Mouse (Mus musculus): ENCODE measurements around the gene Ttc7b. TPM values are rescaled to one million over a fixed set of nuclear protein-coding genes. Genes with fewer than 3 reads are reported as not detected.

The Ttc7b gene
- polyA plus RNA-seq, 1 experiment from 2014 or later, result 7.0 TPM

DNA sequence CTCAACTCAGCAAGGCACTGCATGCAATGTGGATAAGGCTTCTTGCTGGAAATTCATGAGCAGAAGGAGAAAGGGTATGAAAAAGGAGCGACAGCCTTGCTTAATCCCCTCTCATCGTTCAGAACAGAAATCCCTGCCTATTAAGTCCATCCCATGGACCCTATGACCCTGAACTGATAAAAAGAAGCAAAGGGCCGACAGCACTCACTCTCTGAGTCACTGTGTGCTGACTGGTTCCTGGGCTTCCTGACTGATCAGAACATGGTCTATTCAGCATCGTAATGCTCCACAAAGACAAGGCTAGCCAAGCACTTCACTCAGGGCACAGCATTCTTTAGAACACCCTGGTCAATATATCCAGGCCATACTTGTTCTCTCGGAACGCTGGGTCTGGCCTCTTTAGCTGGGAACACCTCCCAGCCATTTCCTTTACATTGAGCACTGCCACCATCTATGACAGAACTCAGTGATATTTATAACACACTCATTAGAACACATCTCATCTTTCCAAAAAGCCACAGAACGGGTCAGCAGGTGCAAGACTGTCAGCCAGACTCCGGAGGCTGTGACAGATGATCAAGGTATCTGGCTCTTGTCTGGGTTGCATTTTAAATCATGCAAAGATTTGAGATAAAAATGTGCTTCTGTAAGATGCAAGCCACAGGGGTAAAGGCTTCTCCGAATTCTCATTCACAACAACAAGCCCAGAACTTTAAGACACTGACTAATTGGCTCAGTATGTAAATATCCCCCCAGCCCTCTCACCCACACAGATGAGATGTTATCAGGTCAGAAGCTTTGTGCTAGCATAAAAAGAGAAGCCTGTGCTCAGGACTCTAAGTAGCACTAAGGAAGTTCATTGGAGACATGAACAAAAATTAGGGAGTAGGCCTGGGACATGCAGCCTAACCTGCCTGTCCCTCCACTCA, 100.4 kb downstream of the Ttc7b start:
- H3K4me3 ChIP-seq (ENCODE audit: low read depth, low read length), result no peak overlapping the region

DNA sequence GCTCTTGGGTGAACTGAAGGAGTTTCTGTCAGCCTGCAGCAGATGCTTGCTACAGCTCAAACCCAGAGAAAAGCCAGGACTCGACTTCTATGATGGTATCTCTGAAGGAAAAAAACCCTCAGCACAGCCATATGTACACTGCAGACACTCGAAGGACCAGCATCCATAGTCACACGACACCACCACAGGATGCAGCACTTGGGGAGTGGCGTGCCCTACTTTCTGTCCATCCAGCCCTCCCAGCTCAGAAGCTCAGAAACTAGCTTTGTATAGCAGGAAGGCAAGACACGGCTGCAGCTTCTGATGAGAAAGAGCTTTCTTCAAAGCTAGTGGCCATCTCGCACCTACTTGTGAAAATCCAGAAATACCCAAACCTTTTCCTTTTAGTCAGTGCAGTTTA, 104.8 kb downstream of the Ttc7b start:
- Histone ChIP-seq H3K9ac (ENCODE audit: low read length) (no peak overlapping the region), H3K27me3 (ENCODE audit: control insufficient read depth, insufficient read depth, low read length) (no peaks in the 10 kb centered on the region), H3K4me2 (ENCODE audit: low read depth, severe bottlenecking) (no peak overlapping the region), H3K4me3 (ENCODE audit: low read depth, low read length) (no peak overlapping the region), H3K27ac (replicated peaks; ENCODE audit: low read depth, low read length) (no peak overlapping the region), H3K36me3 (ENCODE audit: control insufficient read depth, insufficient read depth, low read length) (0 out of 2 replicates have a peak, but pooled peaks cover 2% of the 10 kb centered on the region), H3K4me1 (ENCODE audit: control insufficient read depth, insufficient read depth, low read length) (no peaks in the 10 kb centered on the region), H3K9me3 (ENCODE audit: control insufficient read depth, low read length) (no peaks in the 10 kb centered on the region)
- ATAC-seq (ENCODE audit: insufficient number of reproducible peaks, low FRiP score, low TSS enrichment, low read depth), result no peak
- WGBS, result 56% methylated on average over 6 of the region's 6 CpGs
- no peak for DNase-seq (ENCODE audit: low spot score)

More for the DNA sequence above, 100.4 kb downstream of the Ttc7b start:
- Histone ChIP-seq H3K4me2 (ENCODE audit: low read depth, severe bottlenecking) (no peak overlapping the region), H3K36me3 (ENCODE audit: control insufficient read depth, insufficient read depth, low read length) (no peaks in the 10 kb centered on the region), H3K27ac (replicated peaks; ENCODE audit: low read depth, low read length) (no peak overlapping the region), H3K9me3 (ENCODE audit: control insufficient read depth, low read length) (no peaks in the 10 kb centered on the region), H3K4me1 (ENCODE audit: control insufficient read depth, insufficient read depth, low read length) (no peaks in the 10 kb centered on the region), H3K9ac (ENCODE audit: low read length) (no peak overlapping the region), H3K27me3 (ENCODE audit: control insufficient read depth, insufficient read depth, low read length) (no peaks in the 10 kb centered on the region)
- no peak for ATAC-seq (ENCODE audit: insufficient number of reproducible peaks, low FRiP score, low TSS enrichment, low read depth)
- no peak for DNase-seq (ENCODE audit: low spot score)
- WGBS, result 79% methylated on average over 9 of the region's 9 CpGs

DNA sequence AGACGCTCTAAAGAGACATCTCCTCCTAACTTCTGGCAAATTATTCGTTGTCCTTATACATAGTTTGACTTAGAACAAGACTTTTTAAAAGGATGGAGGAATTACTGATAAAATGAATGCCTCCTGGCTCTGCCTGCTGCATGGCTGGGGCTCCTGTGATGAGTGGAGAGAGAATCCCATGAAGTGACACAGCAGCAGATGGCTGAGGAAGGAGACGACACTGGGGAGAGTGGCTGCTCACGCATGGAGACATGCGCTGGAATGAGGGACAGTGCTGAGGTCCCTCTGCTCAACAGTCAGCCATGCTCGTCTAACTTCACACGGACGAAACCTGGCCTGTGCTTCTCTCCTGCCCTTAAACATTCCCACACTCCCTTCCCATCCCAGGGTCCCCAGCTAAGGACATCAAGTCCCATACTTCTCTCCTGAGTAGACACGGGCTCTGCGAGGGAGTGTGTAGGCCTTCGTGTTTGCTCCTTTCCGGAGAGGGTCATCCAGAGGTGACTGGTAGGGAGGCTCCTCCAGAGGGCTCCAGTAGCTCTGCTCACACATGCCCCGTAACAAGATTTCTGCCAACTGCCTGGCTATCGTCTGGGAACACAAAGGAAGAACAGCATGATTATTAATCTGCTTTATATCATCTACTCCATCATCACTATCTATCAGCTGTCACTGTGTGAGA, 105.8 kb downstream of the Ttc7b start:
- H3K27ac ChIP-seq (replicated peaks; ENCODE audit: low read depth, low read length), result no peak overlapping the region
- no peak overlapping the region for H3K4me2 ChIP-seq (ENCODE audit: low read depth, severe bottlenecking)
- no peaks in the 10 kb centered on the region for H3K27me3 ChIP-seq (ENCODE audit: control insufficient read depth, insufficient read depth, low read length)
- no peak overlapping the region for H3K4me3 ChIP-seq (ENCODE audit: low read depth, low read length)
- H3K36me3 ChIP-seq (ENCODE audit: control insufficient read depth, insufficient read depth, low read length), result 0 out of 2 replicates have a peak, but pooled peaks cover 2% of the 10 kb centered on the region
- H3K9me3 ChIP-seq (ENCODE audit: control insufficient read depth, low read length), result no peaks in the 10 kb centered on the region
- H3K9ac ChIP-seq (ENCODE audit: low read length), result no peak overlapping the region
- 81% methylated on average over 14 of the region's 14 CpGs for WGBS
- DNase-seq (ENCODE audit: low spot score), result no peak
- H3K4me1 ChIP-seq (ENCODE audit: control insufficient read depth, insufficient read depth, low read length), result no peaks in the 10 kb centered on the region
- no peak for ATAC-seq (ENCODE audit: insufficient number of reproducible peaks, low FRiP score, low TSS enrichment, low read depth)

DNA sequence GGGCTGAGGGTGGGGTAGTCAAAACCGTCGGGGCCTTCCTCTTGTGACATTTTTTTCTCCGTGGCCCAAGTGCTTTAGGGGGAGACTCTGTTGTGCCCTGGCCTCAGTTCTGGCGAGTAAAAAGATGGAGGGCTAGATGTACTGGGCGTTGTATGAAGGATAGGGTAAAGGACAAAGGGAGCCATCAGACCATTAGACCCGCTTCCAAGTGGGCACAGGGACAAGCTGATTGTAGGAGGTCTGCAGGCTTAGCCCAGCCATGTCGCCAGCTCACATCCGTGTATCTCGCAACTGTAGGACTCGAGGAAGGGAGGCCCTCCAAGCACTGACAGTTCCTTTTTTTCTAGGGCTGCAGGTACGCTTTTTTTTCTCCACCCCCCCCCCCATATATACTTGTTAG, 111.9 kb downstream of the Ttc7b start:
- no peak overlapping the region for H3K27ac ChIP-seq (replicated peaks; ENCODE audit: low read depth, low read length)
- WGBS, result 85% methylated on average over 11 of the region's 11 CpGs
- DNase-seq (ENCODE audit: low spot score) (no peak), ATAC-seq (ENCODE audit: insufficient number of reproducible peaks, low FRiP score, low TSS enrichment, low read depth) (no peak)
- H3K4me2 ChIP-seq (ENCODE audit: low read depth, severe bottlenecking), result no peak overlapping the region
- no peaks in the 10 kb centered on the region for H3K27me3 ChIP-seq (ENCODE audit: control insufficient read depth, insufficient read depth, low read length)
- 0 out of 2 replicates have a peak, but pooled peaks cover 2% of the 10 kb centered on the region for H3K4me1 ChIP-seq (ENCODE audit: control insufficient read depth, insufficient read depth, low read length)
- no peaks in the 10 kb centered on the region for H3K36me3 ChIP-seq (ENCODE audit: control insufficient read depth, insufficient read depth, low read length)
- no peak overlapping the region for H3K9ac ChIP-seq (ENCODE audit: low read length)
- no peak overlapping the region for H3K4me3 ChIP-seq (ENCODE audit: low read depth, low read length)
- no peaks in the 10 kb centered on the region for H3K9me3 ChIP-seq (ENCODE audit: control insufficient read depth, low read length)

DNA sequence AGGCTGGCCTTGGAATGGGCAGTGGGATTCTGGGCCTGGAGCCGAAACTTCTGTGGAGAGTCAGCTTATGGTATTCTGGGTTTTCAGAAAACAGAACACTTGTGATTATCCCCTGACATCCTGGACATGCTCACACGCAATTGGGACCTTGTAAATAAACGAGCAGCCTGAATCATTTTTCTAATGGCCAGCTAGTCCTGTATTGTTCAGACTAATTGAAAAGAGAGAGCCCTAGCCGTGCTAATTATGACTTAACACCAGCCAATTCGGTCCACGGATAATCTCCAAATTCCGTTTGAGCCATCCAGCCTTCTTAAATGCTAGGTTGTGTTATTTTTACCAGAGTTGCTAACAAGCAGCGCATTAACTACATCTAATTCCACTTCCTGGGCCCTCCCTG, 112.5 kb downstream of the Ttc7b start:
- ATAC-seq (ENCODE audit: insufficient number of reproducible peaks, low FRiP score, low TSS enrichment, low read depth), result no peak
- 62% methylated on average over 8 of the region's 8 CpGs for whole genome bisulfite sequencing
- no peak overlapping the region for H3K4me2 ChIP-seq (ENCODE audit: low read depth, severe bottlenecking)
- H3K27me3 ChIP-seq (ENCODE audit: control insufficient read depth, insufficient read depth, low read length), result no peaks in the 10 kb centered on the region
- no peaks in the 10 kb centered on the region for H3K9me3 ChIP-seq (ENCODE audit: control insufficient read depth, low read length)
- no peak overlapping the region for H3K27ac ChIP-seq (replicated peaks; ENCODE audit: low read depth, low read length)
- H3K4me1 ChIP-seq (ENCODE audit: control insufficient read depth, insufficient read depth, low read length), result 0 out of 2 replicates have a peak, but pooled peaks cover 2% of the 10 kb centered on the region
- H3K9ac ChIP-seq (ENCODE audit: low read length), result no peak overlapping the region
- H3K4me3 ChIP-seq (ENCODE audit: low read depth, low read length), result no peak overlapping the region
- no peaks in the 10 kb centered on the region for H3K36me3 ChIP-seq (ENCODE audit: control insufficient read depth, insufficient read depth, low read length)
- DNase-seq (ENCODE audit: low spot score), result no peak

DNA sequence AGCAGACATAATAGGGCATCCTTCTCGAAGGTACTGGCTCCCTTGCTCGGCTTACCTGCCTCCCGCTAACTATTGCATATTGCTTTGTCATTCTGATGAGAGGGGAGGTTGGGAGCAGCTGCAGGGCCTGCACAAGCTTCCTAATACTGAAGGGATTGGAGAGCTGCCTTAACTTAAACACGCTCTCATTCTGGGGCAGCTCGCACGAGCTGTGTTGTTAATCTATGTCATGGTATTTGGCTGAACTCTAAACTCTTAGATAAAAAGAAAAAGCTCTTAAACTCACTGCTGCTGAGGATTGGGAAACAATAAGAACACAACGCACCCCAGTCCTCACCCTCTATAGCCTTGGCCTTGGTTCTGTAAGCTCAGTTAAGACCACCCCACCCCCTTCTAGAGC, 113.3 kb downstream of the Ttc7b start:
- WGBS, result 65% methylated on average over 7 of the region's 7 CpGs
- Histone ChIP-seq H3K36me3 (ENCODE audit: control insufficient read depth, insufficient read depth, low read length) (no peaks in the 10 kb centered on the region), H3K4me3 (ENCODE audit: low read depth, low read length) (no peak overlapping the region), H3K27ac (replicated peaks; ENCODE audit: low read depth, low read length) (no peak overlapping the region), H3K27me3 (ENCODE audit: control insufficient read depth, insufficient read depth, low read length) (no peaks in the 10 kb centered on the region), H3K4me2 (ENCODE audit: low read depth, severe bottlenecking) (no peak overlapping the region), H3K9me3 (ENCODE audit: control insufficient read depth, low read length) (no peaks in the 10 kb centered on the region), H3K9ac (ENCODE audit: low read length) (no peak overlapping the region), H3K4me1 (ENCODE audit: control insufficient read depth, insufficient read depth, low read length) (0 out of 2 replicates have a peak, but pooled peaks cover 2% of the 10 kb centered on the region)
- ATAC-seq (ENCODE audit: insufficient number of reproducible peaks, low FRiP score, low TSS enrichment, low read depth), result no peak
- no peak for DNase-seq (ENCODE audit: low spot score)

DNA sequence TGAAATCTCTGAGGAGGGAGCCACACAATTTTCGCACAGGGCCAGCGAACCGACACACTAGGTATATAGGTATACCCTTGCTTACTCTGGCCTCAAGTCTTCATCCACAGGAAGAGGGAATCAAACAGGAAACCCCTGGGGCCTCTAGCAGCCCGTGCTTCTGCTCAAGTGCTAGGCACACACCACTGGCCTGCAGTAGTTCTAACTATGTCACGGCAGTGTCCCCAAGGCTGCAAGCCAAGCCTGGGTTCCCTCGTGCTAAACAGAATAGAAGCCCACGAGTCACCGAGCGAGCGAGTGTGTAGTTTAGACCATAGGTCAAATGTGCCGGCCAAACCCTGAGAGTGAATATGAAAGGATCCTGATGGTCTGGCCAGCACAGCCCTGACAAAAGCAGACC, 114.5 kb downstream of the Ttc7b start:
- H3K4me1 ChIP-seq (ENCODE audit: control insufficient read depth, insufficient read depth, low read length), result 0 out of 2 replicates have a peak, but pooled peaks cover 2% of the 10 kb centered on the region
- DNase-seq (ENCODE audit: low spot score) (no peak), ATAC-seq (ENCODE audit: insufficient number of reproducible peaks, low FRiP score, low TSS enrichment, low read depth) (no peak)
- no peaks in the 10 kb centered on the region for H3K9me3 ChIP-seq (ENCODE audit: control insufficient read depth, low read length)
- H3K9ac ChIP-seq (ENCODE audit: low read length), result no peak overlapping the region
- no peak overlapping the region for H3K4me3 ChIP-seq (ENCODE audit: low read depth, low read length)
- H3K4me2 ChIP-seq (ENCODE audit: low read depth, severe bottlenecking), result no peak overlapping the region
- H3K27ac ChIP-seq (replicated peaks; ENCODE audit: low read depth, low read length), result no peak overlapping the region
- 86% methylated on average over 11 of the region's 11 CpGs for WGBS
- no peaks in the 10 kb centered on the region for H3K27me3 ChIP-seq (ENCODE audit: control insufficient read depth, insufficient read depth, low read length)
- no peaks in the 10 kb centered on the region for H3K36me3 ChIP-seq (ENCODE audit: control insufficient read depth, insufficient read depth, low read length)

DNA sequence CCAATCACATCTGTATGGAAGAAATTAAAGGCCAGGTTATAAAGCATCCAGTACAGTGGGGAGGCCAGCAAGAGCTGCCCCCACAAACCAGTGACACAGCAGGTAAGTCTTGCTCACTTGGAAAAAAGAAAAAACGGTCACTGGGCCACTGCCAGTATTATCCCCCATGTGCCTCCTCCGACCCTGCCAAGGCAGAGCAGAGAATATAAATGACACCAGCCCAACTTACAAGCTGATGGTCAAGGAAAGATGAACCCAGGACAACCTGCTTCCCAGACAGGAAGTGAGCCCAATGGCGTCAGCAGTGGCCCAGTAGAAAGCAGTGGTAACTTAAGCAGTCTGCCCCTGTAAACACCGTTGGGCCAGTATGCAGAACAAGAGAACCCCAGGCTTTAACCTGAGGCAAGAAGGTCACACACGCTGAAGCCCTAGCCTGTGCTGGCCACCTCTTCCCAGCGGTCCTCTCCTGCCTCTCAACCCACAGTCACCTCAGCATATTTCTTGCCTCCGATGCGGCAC, 115.1 kb downstream of the Ttc7b start:
- ATAC-seq (ENCODE audit: insufficient number of reproducible peaks, low FRiP score, low TSS enrichment, low read depth), result no peak
- WGBS, result 82% methylated on average over 8 of the region's 8 CpGs
- H3K4me1 ChIP-seq (ENCODE audit: control insufficient read depth, insufficient read depth, low read length), result 0 out of 2 replicates have a peak, but pooled peaks cover 2% of the 10 kb centered on the region
- H3K27me3 ChIP-seq (ENCODE audit: control insufficient read depth, insufficient read depth, low read length), result no peaks in the 10 kb centered on the region
- no peak overlapping the region for H3K9ac ChIP-seq (ENCODE audit: low read length)
- no peaks in the 10 kb centered on the region for H3K9me3 ChIP-seq (ENCODE audit: control insufficient read depth, low read length)
- no peak overlapping the region for H3K4me2 ChIP-seq (ENCODE audit: low read depth, severe bottlenecking)
- H3K4me3 ChIP-seq (ENCODE audit: low read depth, low read length), result no peak overlapping the region
- H3K27ac ChIP-seq (replicated peaks; ENCODE audit: low read depth, low read length), result no peak overlapping the region
- DNase-seq (ENCODE audit: low spot score), result no peak
- no peaks in the 10 kb centered on the region for H3K36me3 ChIP-seq (ENCODE audit: control insufficient read depth, insufficient read depth, low read length)
